Mouse (Mus musculus) C2C12 (cell line): ENCODE data around the gene Mpzl3. TPM values are rescaled to one million over a fixed set of nuclear protein-coding genes. Genes with fewer than 3 reads are reported as not detected.

Experiments
- H3K27me3 ChIP-seq: one replicate; pipeline ENCODE4 v1.6.1; 2011; ENCODE audit not compliant: control insufficient read depth, insufficient read depth, insufficient read length
- H3K36me3 ChIP-seq: one replicate; pipeline ENCODE4 v1.6.1; 2011; ENCODE audit not compliant: control insufficient read depth, insufficient read depth
- H3K4me3 ChIP-seq: one replicate; pipeline ENCODE4 v1.5.1; 2011; ENCODE audit warnings: mild to moderate bottlenecking, control low read depth; ENCODE audit not compliant: poor library complexity, insufficient read depth, severe bottlenecking
- H3K79me2 ChIP-seq: one replicate; pipeline ENCODE4 v1.6.1; 2011; ENCODE audit not compliant: control insufficient read depth, insufficient read depth
- H3K79me3 ChIP-seq: one replicate; pipeline ENCODE4 v1.6.1; 2011; ENCODE audit warnings: low read depth, control low read depth
- H3ac ChIP-seq: one replicate; pipeline ENCODE3; 2011; ENCODE audit warnings: low read depth; ENCODE audit not compliant: control insufficient read depth, insufficient read length
- CEBPB ChIP-seq: IDR thresholded peaks from one replicate; pipeline ENCODE4 v1.6.1; 2011; ENCODE audit warnings: low read depth, mild to moderate bottlenecking, control low read depth, moderate library complexity
- CTCF ChIP-seq: IDR thresholded peaks from one replicate; pipeline ENCODE4 v1.5.1; 2011; ENCODE audit not compliant: control insufficient read depth, insufficient read depth, insufficient read length
- FOSL1 ChIP-seq: IDR thresholded peaks from one replicate; pipeline ENCODE4 v1.8.0; 2011; ENCODE audit warnings: mild to moderate bottlenecking, low read length; ENCODE audit not compliant: poor library complexity, insufficient read depth, severe bottlenecking
- MAX ChIP-seq: IDR thresholded peaks from one replicate; pipeline ENCODE4 v1.6.1; 2011; ENCODE audit warnings: mild to moderate bottlenecking, control low read depth
- MYOD1 ChIP-seq: IDR thresholded peaks from one replicate; pipeline ENCODE4 v1.6.1; 2011; ENCODE audit warnings: low read depth; ENCODE audit not compliant: control insufficient read depth, insufficient read length
- MYOG ChIP-seq: IDR thresholded peaks from one replicate; pipeline ENCODE4 v1.6.1; 2011; ENCODE audit not compliant: control insufficient read depth, insufficient read length; ENCODE audit errors: extremely low read depth
- USF1 ChIP-seq: IDR thresholded peaks from one replicate; pipeline ENCODE4 v1.6.1; 2011; ENCODE audit warnings: low read depth, mild to moderate bottlenecking, control low read depth, moderate library complexity
- polyA plus RNA-seq: library from polyadenylated mRNA; unstranded; fragments of >200 nt; fragmentation: generic; extraction: Trizol; gene quantifications from one replicate; pipeline ENCODE4 v1.2.1, GENCODE M21; 2012; ENCODE audit warnings: missing spikeins

Mpzl3 gene
- polyA plus RNA-seq, 1 experiment = 0.35 TPM

DNA sequence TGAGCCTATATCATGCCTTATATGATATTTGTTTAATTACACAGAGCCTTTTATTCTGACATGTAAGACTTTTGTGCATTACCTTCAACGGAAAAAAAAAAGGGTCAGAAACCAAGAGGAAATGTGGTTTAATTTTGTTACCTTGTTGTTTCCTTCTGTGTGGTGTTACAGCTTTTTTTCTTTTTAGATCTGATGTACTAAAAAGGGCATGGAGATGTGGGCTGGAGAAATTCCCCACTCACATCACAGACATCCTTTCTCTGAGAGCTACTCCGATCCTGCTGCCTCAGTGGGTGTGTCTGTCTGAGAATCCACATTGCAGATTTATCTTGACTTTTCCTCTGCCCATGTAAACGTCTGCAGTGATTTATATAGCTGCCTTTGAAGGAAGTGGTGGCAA lies 7.7 kb downstream of the Mpzl3 start:
- H3K27me3 ChIP-seq = peaks cover 39% of the 10 kb centered on the region
- H3K79me3 ChIP-seq = no peaks in the 10 kb centered on the region
- H3K79me2 ChIP-seq = no peaks in the 10 kb centered on the region
- H3K36me3 ChIP-seq = no peaks in the 10 kb centered on the region
- H3K4me3 ChIP-seq = no peak overlapping the region
- no peak overlapping the region for H3ac ChIP-seq
- no peak for TF ChIP-seq USF1
- TF ChIP-seq FOSL1 = no peak
- TF ChIP-seq MAX = no peak

DNA sequence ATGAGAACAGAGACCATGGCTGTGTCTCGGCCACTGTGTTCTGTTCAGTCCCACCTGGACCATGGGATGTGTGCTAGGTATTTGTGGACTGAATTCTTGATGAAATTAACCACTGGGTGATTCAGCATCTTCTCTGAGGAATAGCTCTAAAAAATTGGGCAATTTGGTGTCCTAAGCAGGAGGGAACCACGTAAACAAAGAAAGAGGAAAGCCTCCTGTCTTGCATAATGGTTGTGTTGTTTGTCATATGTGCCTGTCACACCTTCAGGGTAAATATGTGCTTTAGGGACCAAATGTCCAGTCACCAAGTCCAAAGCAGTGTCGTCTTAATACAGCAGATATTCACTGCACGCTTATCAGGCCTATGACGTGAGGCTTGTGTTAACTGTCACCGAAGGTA lies 9.4 kb downstream of the Mpzl3 start:
- Histone ChIP-seq H3K79me3 (no peaks in the 10 kb centered on the region), H3K36me3 (no peaks in the 10 kb centered on the region), H3ac (no peak overlapping the region), H3K4me3 (no peak overlapping the region), H3K79me2 (no peaks in the 10 kb centered on the region), H3K27me3 (peaks cover 30% of the 10 kb centered on the region)
- TF ChIP-seq FOSL1 = no peak
- no peak for TF ChIP-seq CEBPB
- no peak for TF ChIP-seq CTCF
- TF ChIP-seq USF1 = no peak
- no peak for TF ChIP-seq MYOD1
- no peak for TF ChIP-seq MYOG
- no peak for TF ChIP-seq MAX

DNA sequence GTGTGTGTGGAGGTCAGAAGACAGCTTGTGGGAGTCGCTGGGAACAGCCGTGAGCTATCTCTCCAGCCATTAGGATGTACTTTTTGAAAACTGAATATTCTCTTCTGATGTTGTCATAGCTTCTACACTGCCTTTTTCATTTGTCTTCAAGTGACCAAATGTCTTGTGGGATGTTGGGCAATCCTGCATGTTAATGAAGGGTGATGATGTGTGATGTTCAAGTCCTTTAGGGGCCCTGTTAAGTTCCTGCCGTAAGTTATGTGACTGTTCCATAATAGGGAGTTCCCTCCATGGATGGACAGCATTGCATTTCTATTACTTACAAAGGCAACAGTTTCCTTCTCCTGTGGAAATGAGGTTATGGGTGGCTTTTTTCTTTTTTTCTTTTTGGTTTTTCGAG lies 11.7 kb downstream of the Mpzl3 start:
- Histone ChIP-seq H3K79me2 (no peaks in the 10 kb centered on the region), H3K27me3 (peaks cover 37% of the 10 kb centered on the region), H3K4me3 (no peak overlapping the region), H3K79me3 (no peaks in the 10 kb centered on the region), H3K36me3 (no peaks in the 10 kb centered on the region), H3ac (no peak overlapping the region)
- TF ChIP-seq USF1 (no peak), FOSL1 (no peak), MYOG (no peak), CEBPB (no peak), CTCF (no peak), MAX (no peak), MYOD1 (no peak)

DNA sequence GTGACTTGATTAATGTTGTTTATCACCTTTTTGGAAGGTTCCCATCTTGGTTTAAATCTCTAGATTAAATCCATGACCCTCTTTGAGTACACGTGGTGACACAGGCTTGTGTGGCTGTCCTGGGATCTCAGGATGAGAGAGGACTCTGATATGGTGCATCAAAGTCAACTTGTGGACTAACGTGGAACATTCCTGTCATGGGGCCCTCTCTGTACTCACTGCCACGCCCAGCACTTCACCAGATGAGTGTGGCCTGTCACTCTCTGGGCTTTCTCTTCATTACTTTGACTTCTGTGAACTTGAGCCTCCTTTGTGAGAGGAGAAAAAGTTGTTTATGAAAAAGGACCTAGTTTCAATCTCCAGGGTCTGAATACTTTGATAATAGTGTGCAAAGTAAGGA lies 16.8 kb downstream of the Mpzl3 start:
- Histone ChIP-seq H3K36me3 (no peaks in the 10 kb centered on the region), H3K4me3 (no peak overlapping the region), H3K79me2 (no peaks in the 10 kb centered on the region), H3ac (no peak overlapping the region), H3K79me3 (no peaks in the 10 kb centered on the region), H3K27me3 (peaks cover 36% of the 10 kb centered on the region)
- no peak for TF ChIP-seq USF1
- no peak for TF ChIP-seq MAX
- TF ChIP-seq FOSL1 = no peak
- TF ChIP-seq MYOD1 = no peak
- TF ChIP-seq CEBPB = no peak
- no peak for TF ChIP-seq CTCF
- TF ChIP-seq MYOG = no peak

DNA sequence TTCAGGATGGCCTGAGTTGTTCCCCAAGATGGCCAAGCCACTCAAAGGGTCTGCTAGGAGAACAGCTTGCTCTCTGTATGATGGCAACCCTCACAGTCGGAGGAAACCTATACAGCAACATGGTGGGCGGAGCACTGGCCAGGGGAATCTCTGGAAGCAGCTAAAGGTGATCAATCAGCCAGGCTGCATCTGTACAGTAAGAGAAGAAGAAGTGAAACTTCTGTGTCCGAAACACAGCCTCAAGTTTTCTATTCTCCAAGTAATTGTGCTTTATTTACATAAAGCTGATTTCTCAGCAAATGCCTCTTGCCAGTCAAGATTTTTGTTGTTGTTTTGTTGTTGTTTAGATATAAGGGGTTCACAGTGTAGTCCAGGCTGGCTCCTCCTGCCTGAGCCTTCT lies 22.9 kb downstream of the Mpzl3 start:
- no peak overlapping the region for H3ac ChIP-seq
- TF ChIP-seq MAX (no peak), CEBPB (no peak), USF1 (no peak), MYOD1 (no peak), FOSL1 (no peak), MYOG (no peak), CTCF (no peak)
- no peak overlapping the region for H3K4me3 ChIP-seq
- no peaks in the 10 kb centered on the region for H3K36me3 ChIP-seq
- peaks cover 74% of the 10 kb centered on the region for H3K27me3 ChIP-seq
- no peaks in the 10 kb centered on the region for H3K79me2 ChIP-seq
- no peaks in the 10 kb centered on the region for H3K79me3 ChIP-seq

DNA sequence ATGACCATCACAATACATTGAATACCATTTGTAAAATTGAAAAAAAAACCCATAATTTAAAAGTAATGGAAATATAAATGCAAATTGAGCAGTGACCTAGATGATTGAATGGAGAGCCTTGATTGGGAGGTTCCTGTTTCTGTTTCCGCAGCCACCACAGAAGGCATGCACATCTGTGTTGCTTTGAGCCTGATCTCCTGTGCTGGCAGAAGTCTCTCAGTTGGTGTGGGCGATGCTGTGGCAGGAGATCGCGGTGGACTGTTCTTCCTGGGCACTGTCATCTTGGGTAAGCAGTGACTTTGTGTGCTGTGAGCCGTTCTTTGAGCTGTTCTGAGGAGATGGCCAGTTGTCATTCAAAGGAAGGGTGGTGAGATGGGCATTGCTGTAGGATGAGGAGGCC lies 24.0 kb downstream of the Mpzl3 start, which contains the start of gene Jaml:
TSS of gene Jaml (plus strand) at position 173 of the 400 bp plus-strand sequence.
- no peak for TF ChIP-seq MYOD1
- TF ChIP-seq MAX = no peak
- H3ac ChIP-seq = no peak within 1 kb of the TSS
- no peaks in the 10 kb centered on the region for H3K36me3 ChIP-seq
- H3K79me3 ChIP-seq = no peaks in the 10 kb centered on the region
- H3K4me3 ChIP-seq = no peak within 1 kb of the TSS
- peaks cover 79% of the 10 kb centered on the region for H3K27me3 ChIP-seq
- no peaks in the 10 kb centered on the region for H3K79me2 ChIP-seq
